Mouse (Mus musculus) 416B (cell line): ENCODE measurements at regions not wholly inside any gene's neighbourhood (a gene's known extent, or its start where the extent isn't known, plus 50 kb on each side); places are given as distances from the start of the nearest gene placed in this dataset.
A peak's percentile ranks its signal among the peaks of the same experiment; 100 is the strongest.

Experiments
- DNase-seq: peaks from one replicate; pipeline ENCODE4 v3.0.0; 2011; ENCODE audit warnings: low read depth

DNA sequence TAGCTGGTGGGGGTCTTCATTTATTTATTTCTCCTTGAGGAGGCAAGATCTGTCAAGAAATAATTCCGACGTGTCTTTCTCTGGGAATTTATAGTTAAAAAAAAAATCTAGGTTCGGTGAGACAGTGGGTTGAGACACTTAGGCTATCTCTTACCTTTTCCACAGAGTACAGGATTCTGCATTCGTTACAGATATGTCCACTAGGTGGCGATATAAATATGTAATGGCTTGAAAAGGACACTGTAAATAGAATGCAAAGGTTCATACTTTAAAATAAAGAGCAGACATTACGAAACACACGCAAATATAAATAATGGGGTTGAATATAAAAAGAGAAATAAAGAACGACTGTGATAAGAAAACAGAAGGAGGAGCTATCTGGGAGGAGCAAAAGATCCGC is 517.5 kb downstream of the Cps1 start:
- peak; percentile 26 for DNase-seq

DNA sequence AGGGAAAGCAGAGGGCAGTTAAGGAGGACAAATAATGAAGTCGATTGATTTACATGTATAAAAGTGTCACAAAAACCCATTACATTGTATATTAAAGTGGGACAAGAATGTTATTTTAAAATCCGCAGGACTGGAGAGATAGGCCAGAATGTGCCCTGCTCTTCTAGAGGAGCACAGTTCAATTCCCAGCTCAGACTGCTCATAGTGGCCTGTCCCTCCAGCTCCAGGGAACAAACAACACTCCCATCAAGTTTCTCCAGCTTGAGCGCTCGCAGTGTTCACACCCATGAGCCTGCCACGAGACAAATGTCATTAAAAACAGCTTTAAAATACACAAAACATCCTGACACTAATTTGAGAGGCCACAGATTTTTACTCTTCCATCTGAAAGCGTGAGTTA is 517.9 kb downstream of the Cps1 start:
- no peak for DNase-seq

DNA sequence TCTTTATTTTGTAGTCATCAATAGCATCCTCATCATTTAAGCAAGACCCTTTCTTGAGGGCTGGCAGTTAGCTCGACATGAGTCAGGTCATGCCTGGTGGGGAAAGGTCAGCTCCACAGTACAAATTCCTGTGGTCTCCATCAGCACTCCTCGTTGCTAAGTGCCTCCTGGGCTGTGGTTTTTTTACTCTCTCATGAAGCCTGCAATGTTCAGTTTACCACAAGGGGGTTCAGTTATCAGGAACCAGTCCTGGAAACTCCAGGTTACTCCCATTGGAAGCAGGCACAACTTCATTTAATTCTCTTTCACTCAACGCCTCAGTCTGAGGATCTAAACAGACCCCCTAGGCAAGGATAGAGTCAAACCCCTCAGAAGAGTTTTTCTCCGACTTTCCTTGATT is 520.8 kb downstream of the Cps1 start:
- no peak for DNase-seq
